Mouse (Mus musculus): Measurements from ENCODE around the gene Cpeb3. TPM values are rescaled to one million over a fixed set of nuclear protein-coding genes. Genes with fewer than 3 reads are reported as not detected.

Cpeb3 gene
- polyA plus RNA-seq, 1 experiment from 2014 or later = 13.3 TPM

DNA sequence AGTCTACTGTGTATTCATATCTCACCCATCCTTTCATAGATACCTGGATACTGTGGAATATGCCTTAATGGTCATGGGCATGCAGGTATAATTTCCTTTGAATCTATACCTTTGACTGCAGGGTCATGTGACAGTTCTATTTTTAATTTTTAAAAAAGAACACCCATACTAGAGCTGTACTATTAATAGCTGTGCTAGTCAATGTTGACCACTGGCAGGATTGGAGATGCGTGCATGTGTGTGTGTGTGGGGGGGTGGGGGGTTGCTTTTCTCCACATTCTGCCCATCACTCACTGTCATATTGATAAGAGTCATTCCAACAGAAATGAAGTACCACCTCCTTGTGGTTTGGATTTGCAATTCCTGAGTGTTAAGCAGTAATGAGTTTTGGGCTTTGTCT is 92.6 kb downstream of the Cpeb3 start:
- WGBS = 96% methylated on average over 1 of the region's 1 CpGs
- Histone ChIP-seq H3K27ac (ENCODE audit: low read depth, low read length) (no peak overlapping the region), H3K36me3 (ENCODE audit: control insufficient read depth, insufficient read depth, low read length) (no peaks in the 10 kb centered on the region), H3K9me3 (ENCODE audit: control insufficient read depth, low read length) (no peaks in the 10 kb centered on the region), H3K4me3 (ENCODE audit: low read depth, low read length) (no peak overlapping the region), H3K4me1 (ENCODE audit: control insufficient read depth, insufficient read depth, low read length) (no peaks in the 10 kb centered on the region), H3K4me2 (ENCODE audit: low read depth, low read length) (no peak overlapping the region), H3K9ac (replicated peaks; ENCODE audit: low read depth, low read length) (no peak overlapping the region), H3K27me3 (ENCODE audit: control insufficient read depth, insufficient read depth, low read length) (no peaks in the 10 kb centered on the region)
- ATAC-seq (ENCODE audit: low read depth) = no peak

DNA sequence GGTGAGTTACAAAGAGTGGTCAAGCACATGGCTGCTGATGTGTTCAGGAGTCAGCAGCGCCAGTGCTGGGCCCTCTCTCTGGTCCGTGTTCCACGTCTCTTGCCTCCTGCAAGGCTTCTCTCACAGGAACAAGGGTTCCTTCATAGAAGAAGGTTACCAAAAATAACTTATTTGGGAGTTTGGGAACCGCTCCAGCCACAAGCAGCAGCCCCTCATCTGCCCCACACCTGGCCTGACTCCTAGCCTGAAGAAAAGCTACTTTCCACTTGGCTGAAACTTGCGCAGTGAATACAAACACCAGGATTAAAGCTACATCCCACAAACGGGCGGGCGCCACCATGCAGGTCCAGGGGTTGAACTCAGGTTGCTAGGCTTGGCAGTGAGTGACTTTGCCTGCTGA is 93.0 kb downstream of the Cpeb3 start:
- Histone ChIP-seq H3K4me1 (ENCODE audit: control insufficient read depth, insufficient read depth, low read length) (no peaks in the 10 kb centered on the region), H3K27ac (ENCODE audit: low read depth, low read length) (no peak overlapping the region), H3K9me3 (ENCODE audit: control insufficient read depth, low read length) (no peaks in the 10 kb centered on the region), H3K9ac (replicated peaks; ENCODE audit: low read depth, low read length) (no peak overlapping the region), H3K4me3 (ENCODE audit: low read depth, low read length) (no peak overlapping the region), H3K27me3 (ENCODE audit: control insufficient read depth, insufficient read depth, low read length) (no peaks in the 10 kb centered on the region), H3K36me3 (ENCODE audit: control insufficient read depth, insufficient read depth, low read length) (no peaks in the 10 kb centered on the region), H3K4me2 (ENCODE audit: low read depth, low read length) (no peak overlapping the region)
- no peak for ATAC-seq (ENCODE audit: low read depth)
- 94% methylated on average over 8 of the region's 8 CpGs for WGBS

GRCm38 (mm10) chr19:37111831-37112230 is 96.6 kb downstream of the Cpeb3 start:
- WGBS = 91% methylated on average over 6 of the region's 6 CpGs

GRCm38 (mm10) chr19:37110494-37110893 is 97.9 kb downstream of the Cpeb3 start:
- H3K9me3 ChIP-seq (ENCODE audit: control insufficient read depth, low read length) = no peaks in the 10 kb centered on the region
- no peak overlapping the region for H3K4me2 ChIP-seq (ENCODE audit: low read depth, low read length)
- WGBS = 56% methylated on average over 1 of the region's 1 CpGs
- no peaks in the 10 kb centered on the region for H3K36me3 ChIP-seq (ENCODE audit: control insufficient read depth, insufficient read depth, low read length)
- no peak overlapping the region for H3K4me3 ChIP-seq (ENCODE audit: low read depth, low read length)
- no peak overlapping the region for H3K27ac ChIP-seq (ENCODE audit: low read depth, low read length)
- no peaks in the 10 kb centered on the region for H3K27me3 ChIP-seq (ENCODE audit: control insufficient read depth, insufficient read depth, low read length)
- no peak overlapping the region for H3K9ac ChIP-seq (replicated peaks; ENCODE audit: low read depth, low read length)
- H3K4me1 ChIP-seq (ENCODE audit: control insufficient read depth, insufficient read depth, low read length) = no peaks in the 10 kb centered on the region
- no peak for ATAC-seq (ENCODE audit: low read depth)

More at GRCm38 (mm10) chr19:37111831-37112230, 96.6 kb downstream of the Cpeb3 start:
- Histone ChIP-seq H3K9ac (replicated peaks; ENCODE audit: low read depth, low read length) (no peak overlapping the region), H3K36me3 (ENCODE audit: control insufficient read depth, insufficient read depth, low read length) (no peaks in the 10 kb centered on the region), H3K27ac (ENCODE audit: low read depth, low read length) (no peak overlapping the region), H3K4me3 (ENCODE audit: low read depth, low read length) (no peak overlapping the region), H3K27me3 (ENCODE audit: control insufficient read depth, insufficient read depth, low read length) (no peaks in the 10 kb centered on the region), H3K9me3 (ENCODE audit: control insufficient read depth, low read length) (no peaks in the 10 kb centered on the region), H3K4me2 (ENCODE audit: low read depth, low read length) (no peak overlapping the region), H3K4me1 (ENCODE audit: control insufficient read depth, insufficient read depth, low read length) (no peaks in the 10 kb centered on the region)
- no peak for ATAC-seq (ENCODE audit: low read depth)

DNA sequence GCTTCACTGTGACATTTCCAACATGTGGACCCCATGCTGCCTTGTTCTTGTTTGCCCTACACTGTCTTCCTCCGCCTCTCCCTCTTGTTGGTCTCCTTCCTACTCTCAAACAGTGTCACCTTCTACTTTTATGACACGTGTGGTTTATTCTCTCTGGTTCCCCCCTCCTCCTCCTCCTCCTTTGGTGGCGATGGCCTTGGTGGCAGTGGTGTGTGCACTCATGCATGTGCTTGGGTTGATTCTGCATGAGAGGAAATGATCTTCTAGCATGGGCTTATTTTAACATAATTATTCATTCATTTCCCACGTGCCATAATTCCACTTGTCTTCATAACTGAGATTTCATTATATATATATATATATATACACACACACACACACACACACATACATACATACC is 98.5 kb downstream of the Cpeb3 start:
- Histone ChIP-seq H3K4me1 (ENCODE audit: control insufficient read depth, insufficient read depth, low read length) (no peaks in the 10 kb centered on the region), H3K36me3 (ENCODE audit: control insufficient read depth, insufficient read depth, low read length) (no peaks in the 10 kb centered on the region), H3K4me2 (ENCODE audit: low read depth, low read length) (no peak overlapping the region), H3K27me3 (ENCODE audit: control insufficient read depth, insufficient read depth, low read length) (no peaks in the 10 kb centered on the region), H3K9ac (replicated peaks; ENCODE audit: low read depth, low read length) (no peak overlapping the region), H3K4me3 (ENCODE audit: low read depth, low read length) (no peak overlapping the region), H3K27ac (ENCODE audit: low read depth, low read length) (no peak overlapping the region), H3K9me3 (ENCODE audit: control insufficient read depth, low read length) (no peaks in the 10 kb centered on the region)
- no peak for ATAC-seq (ENCODE audit: low read depth)
- WGBS = 82% methylated on average over 4 of the region's 4 CpGs

DNA sequence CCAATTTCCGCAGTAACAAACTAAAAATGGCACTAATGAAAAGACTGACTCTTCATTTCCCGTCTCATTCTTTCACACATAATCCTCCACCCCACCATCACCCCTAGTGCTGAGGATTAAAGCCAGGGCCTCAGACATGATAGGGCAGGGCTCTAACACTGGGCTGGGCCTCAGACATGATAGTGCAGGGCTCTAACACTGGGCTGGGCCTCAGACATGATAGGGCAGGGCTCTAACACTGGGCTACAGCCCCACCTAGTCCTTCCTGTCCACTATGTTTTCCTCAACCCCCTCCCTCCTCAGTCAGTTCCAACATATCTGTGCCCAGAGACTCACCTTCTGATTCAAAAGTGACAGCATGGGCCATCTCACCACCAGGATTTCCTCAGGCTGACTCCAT is 107.7 kb downstream of the Cpeb3 start:
- H3K9ac ChIP-seq (replicated peaks; ENCODE audit: low read depth, low read length) = no peak overlapping the region
- no peak overlapping the region for H3K4me2 ChIP-seq (ENCODE audit: low read depth, low read length)
- no peaks in the 10 kb centered on the region for H3K27me3 ChIP-seq (ENCODE audit: control insufficient read depth, insufficient read depth, low read length)
- no peaks in the 10 kb centered on the region for H3K4me1 ChIP-seq (ENCODE audit: control insufficient read depth, insufficient read depth, low read length)
- H3K9me3 ChIP-seq (ENCODE audit: control insufficient read depth, low read length) = no peaks in the 10 kb centered on the region
- 88% methylated on average over 2 of the region's 2 CpGs for WGBS
- no peak overlapping the region for H3K27ac ChIP-seq (ENCODE audit: low read depth, low read length)
- H3K36me3 ChIP-seq (ENCODE audit: control insufficient read depth, insufficient read depth, low read length) = no peaks in the 10 kb centered on the region
- ATAC-seq (ENCODE audit: low read depth) = no peak
- H3K4me3 ChIP-seq (ENCODE audit: low read depth, low read length) = no peak overlapping the region

- H3K27ac ChIP-seq (ENCODE audit: low read depth, low read length) = no peak overlapping the region
- ATAC-seq (ENCODE audit: low read depth) = no peak
- 78% methylated on average over 4 of the region's 4 CpGs for whole genome bisulfite sequencing
These were observed 112.6 kb downstream of the Cpeb3 start for GRCm38 (mm10) chr19:37095666-37096330.

GRCm38 (mm10) chr19:37093181-37093580 is 115.2 kb downstream of the Cpeb3 start:
- H3K27me3 ChIP-seq (ENCODE audit: control insufficient read depth, insufficient read depth, low read length) = no peaks in the 10 kb centered on the region
- 91% methylated on average over 3 of the region's 3 CpGs for WGBS
- no peak overlapping the region for H3K27ac ChIP-seq (ENCODE audit: low read depth, low read length)
- H3K4me1 ChIP-seq (ENCODE audit: control insufficient read depth, insufficient read depth, low read length) = peaks cover 11% of the 10 kb centered on the region; the same call in 1 of the 2 replicates
- no peaks in the 10 kb centered on the region for H3K36me3 ChIP-seq (ENCODE audit: control insufficient read depth, insufficient read depth, low read length)
- no peak for ATAC-seq (ENCODE audit: low read depth)
- no peak overlapping the region for H3K4me2 ChIP-seq (ENCODE audit: low read depth, low read length)
- no peak overlapping the region for H3K9ac ChIP-seq (replicated peaks; ENCODE audit: low read depth, low read length)
- no peaks in the 10 kb centered on the region for H3K9me3 ChIP-seq (ENCODE audit: control insufficient read depth, low read length)
- no peak overlapping the region for H3K4me3 ChIP-seq (ENCODE audit: low read depth, low read length)

More at GRCm38 (mm10) chr19:37095666-37096330, 112.6 kb downstream of the Cpeb3 start:
- no peaks in the 10 kb centered on the region for H3K27me3 ChIP-seq (ENCODE audit: control insufficient read depth, insufficient read depth, low read length)
- H3K9ac ChIP-seq (replicated peaks; ENCODE audit: low read depth, low read length) = no peak overlapping the region
- H3K9me3 ChIP-seq (ENCODE audit: control insufficient read depth, low read length) = no peaks in the 10 kb centered on the region
- H3K4me3 ChIP-seq (ENCODE audit: low read depth, low read length) = no peak overlapping the region
- H3K4me1 ChIP-seq (ENCODE audit: control insufficient read depth, insufficient read depth, low read length) = peaks cover 1% of the 10 kb centered on the region; the same call in 1 of the 2 replicates
- H3K36me3 ChIP-seq (ENCODE audit: control insufficient read depth, insufficient read depth, low read length) = no peaks in the 10 kb centered on the region
- no peak overlapping the region for H3K4me2 ChIP-seq (ENCODE audit: low read depth, low read length)

GRCm38 (mm10) chr19:37090146-37091061 is 118.0 kb downstream of the Cpeb3 start:
- peak; percentile 65 for ATAC-seq (ENCODE audit: low read depth)
- H3K9me3 ChIP-seq (ENCODE audit: control insufficient read depth, low read length) = no peaks in the 10 kb centered on the region
- no peaks in the 10 kb centered on the region for H3K36me3 ChIP-seq (ENCODE audit: control insufficient read depth, insufficient read depth, low read length)
- H3K27ac ChIP-seq (ENCODE audit: low read depth, low read length) = peak overlapping the region; percentile 76
- no peaks in the 10 kb centered on the region for H3K27me3 ChIP-seq (ENCODE audit: control insufficient read depth, insufficient read depth, low read length)
- H3K4me2 ChIP-seq (ENCODE audit: low read depth, low read length) = no peak overlapping the region
- peaks cover 11% of the 10 kb centered on the region; the same call in 1 of the 2 replicates for H3K4me1 ChIP-seq (ENCODE audit: control insufficient read depth, insufficient read depth, low read length)
- WGBS = 12% methylated on average over 8 of the region's 8 CpGs
- H3K9ac ChIP-seq (replicated peaks; ENCODE audit: low read depth, low read length) = peak overlapping the region; percentile 5; the same call in 1 of the 2 replicates
- H3K4me3 ChIP-seq (ENCODE audit: low read depth, low read length) = no peak overlapping the region
